Mouse (Mus musculus) thymus, adult 18-20 months (tissue): ENCODE data around the gene Clpp.

Experiments
- DNase-seq, 2 experiments: peaks; one replicate each; pipeline ENCODE4 v3.0.0; 2022; ENCODE audit warnings: mixed read lengths in 2 of 2

Clpp gene

GRCm38 (mm10) chr17:56990115-56990746 is at the start of gene Clpp:
TSS of gene Clpp (plus strand) at chr17:56990305.
- peak; percentile 94 to 95 for DNase-seq

- peak in 1 of 2 experiments; percentile 28 for DNase-seq
Observed at GRCm38 (mm10) chr17:56950915-56951314, 39.2 kb upstream of the Clpp start.

GRCm38 (mm10) chr17:56952639-56953038 is 37.5 kb upstream of the Clpp start:
- DNase-seq = no peak

- DNase-seq = no peak
Observed at GRCm38 (mm10) chr17:56954871-56955270, 35.2 kb upstream of the Clpp start.

GRCm38 (mm10) chr17:56957763-56958429 is 32.2 kb upstream of the Clpp start:
- DNase-seq = peak in 1 of 2 experiments; percentile 14

- no peak for DNase-seq
Observed at GRCm38 (mm10) chr17:56958667-56959066, 31.4 kb upstream of the Clpp start.

GRCm38 (mm10) chr17:56961880-56962279 is 28.2 kb upstream of the Clpp start:
- DNase-seq = no peak

- DNase-seq = no peak
Observed at GRCm38 (mm10) chr17:56962642-56963405, 27.3 kb upstream of the Clpp start.

- DNase-seq = no peak
Observed at GRCm38 (mm10) chr17:56963646-56964045, 26.5 kb upstream of the Clpp start.

- DNase-seq = no peak
Observed at GRCm38 (mm10) chr17:56969321-56969720, 20.8 kb upstream of the Clpp start.

GRCm38 (mm10) chr17:56970081-56970480 is 20.0 kb upstream of the Clpp start:
- DNase-seq = no peak

GRCm38 (mm10) chr17:56973956-56974707 is 16.0 kb upstream of the Clpp start:
- DNase-seq = no peak

GRCm38 (mm10) chr17:56974708-56975240 is 15.3 kb upstream of the Clpp start:
- no peak for DNase-seq

- no peak for DNase-seq
Observed at GRCm38 (mm10) chr17:56975391-56975790, 14.7 kb upstream of the Clpp start.

GRCm38 (mm10) chr17:56976531-56977390 is 13.3 kb upstream of the Clpp start:
- DNase-seq = no peak

GRCm38 (mm10) chr17:56979524-56979923 is 10.6 kb upstream of the Clpp start:
- DNase-seq = no peak

- no peak for DNase-seq
Observed at GRCm38 (mm10) chr17:56981049-56981448, 9.1 kb upstream of the Clpp start.

- no peak for DNase-seq
Observed at GRCm38 (mm10) chr17:56982013-56982412, 8.1 kb upstream of the Clpp start, which contains the start of gene Acer1. TSS of gene Acer1 (minus strand) at chr17:56982126.

GRCm38 (mm10) chr17:56984886-56985285 is 5.2 kb upstream of the Clpp start:
- DNase-seq = no peak

GRCm38 (mm10) chr17:56985656-56986055 is 4.4 kb upstream of the Clpp start:
- no peak for DNase-seq

- no peak for DNase-seq
Observed at GRCm38 (mm10) chr17:56986105-56986805, 3.9 kb upstream of the Clpp start.
